9 mouse cellular contexts compared by ENCODE assay signal in the genomic region with DNA sequence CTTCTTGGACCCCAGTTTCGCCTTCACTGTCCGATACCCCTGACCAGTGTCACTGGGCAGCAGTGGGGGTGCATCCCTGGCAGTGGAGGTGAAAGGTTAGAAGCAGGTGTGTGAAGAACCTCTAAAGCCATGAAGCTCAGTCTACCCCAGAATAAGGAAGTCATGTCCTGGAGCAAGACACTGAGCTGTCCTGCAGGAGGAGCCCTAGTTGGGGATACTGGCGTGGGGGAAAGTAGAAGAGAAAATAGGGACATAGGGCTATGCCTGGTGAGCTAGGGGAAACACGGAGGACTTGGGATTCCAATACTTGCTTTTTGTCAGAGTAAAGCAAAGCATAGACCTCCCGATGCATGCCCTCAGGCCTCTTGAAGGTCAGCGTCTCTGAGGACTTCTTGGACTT. TPM values are rescaled to one million over a fixed set of nuclear protein-coding genes. Genes with fewer than 3 reads are reported as not detected.
DNase-seq lines count a peak whose midpoint lies in the region; ATAC-seq and TF ChIP-seq lines count a peak whose summit lies in the region.
"Had no signal": no experiment of that assay in that cellular context is flagged by ENCODE, and none has a peak within 500 bp of the region (broad histone marks: within the 10 kb centered on the region; RNA-seq: fewer than 3 reads in every experiment).

No protein-coding gene starts in this region.

- H3K27me3 ChIP-seq in hindbrain, embryonic 10.5 days (ENCODE audit: insufficient read depth, poor library complexity, severe bottlenecking) = no peaks in the 10 kb centered on the region
- H3K27me3 ChIP-seq in hindbrain, embryonic 11.5 days (ENCODE audit: control insufficient read depth, insufficient read depth, low read length) = no peaks in the 10 kb centered on the region
- H3K27me3 ChIP-seq in G1E (ENCODE audit: insufficient read depth, low read length) = peaks cover 2% of the 10 kb centered on the region; the same call in 1 of the 2 replicates
- H3K27me3 ChIP-seq in forebrain, postnatal 0 days (ENCODE audit: insufficient read depth, low read length) = no peaks in the 10 kb centered on the region

- H3K36me3 ChIP-seq in hindbrain, embryonic 10.5 days = peaks cover 50% of the 10 kb centered on the region
- H3K36me3 ChIP-seq in hindbrain, embryonic 11.5 days (ENCODE audit: control insufficient read depth, insufficient read depth, low read length) = 0 out of 2 replicates have a peak, but pooled peaks cover 4% of the 10 kb centered on the region
- H3K36me3 ChIP-seq in G1E (replicated peaks) (peaks cover 52% of the 10 kb centered on the region), macrophage (ENCODE audit: inconsistent target) (peaks cover 33% of the 10 kb centered on the region)
- H3K36me3 ChIP-seq in forebrain, postnatal 0 days (ENCODE audit: insufficient read depth) = peaks cover 46% of the 10 kb centered on the region

- WGBS in hindbrain, embryonic 10.5 days = 85% methylated on average over 6 of the region's 6 CpGs
- 83% methylated on average over 6 of the region's 6 CpGs for WGBS in hindbrain, embryonic 11.5 days
- WGBS in forebrain, postnatal 0 days = 81% methylated on average over 6 of the region's 6 CpGs
- 78% methylated on average over 5 of the region's 6 CpGs for WGBS in macrophage (ENCODE audit: missing documents)

- H3K4me1 ChIP-seq in hindbrain, embryonic 10.5 days (replicated peaks) = peaks cover 20% of the 10 kb centered on the region
- H3K4me1 ChIP-seq in hindbrain, embryonic 11.5 days (replicated peaks; ENCODE audit: control insufficient read depth, insufficient read depth, low read length) = 0 out of 2 replicates have a peak, but pooled peaks cover 3% of the 10 kb centered on the region
- H3K4me1 ChIP-seq in G1E (ENCODE audit: insufficient read depth, low read depth, low read length) = peaks cover 20% of the 10 kb centered on the region
- no peaks in the 10 kb centered on the region for H3K4me1 ChIP-seq in forebrain, postnatal 0 days (ENCODE audit: insufficient read depth)

- no peaks in the 10 kb centered on the region; the same call in 1 of the 2 replicates for H3K79me2 ChIP-seq in macrophage (ENCODE audit: inconsistent target)

- H3K27ac ChIP-seq in hindbrain, embryonic 10.5 days = no peak overlapping the region
- H3K27ac ChIP-seq in hindbrain, embryonic 11.5 days (ENCODE audit: low read depth, low read length) = no peak overlapping the region
- H3K27ac ChIP-seq in forebrain, postnatal 0 days (ENCODE audit: low read depth, low read length) = no peak overlapping the region
- H3K27ac ChIP-seq in macrophage = no peak overlapping the region

- TF ChIP-seq CTCF in G1E (IDR thresholded peaks at IDR 0.05; ENCODE audit: low read depth, low read length) = no peak
- no peak for TF ChIP-seq CTCF in forebrain, postnatal 0 days (IDR thresholded peaks at IDR 0.05; ENCODE audit: low read depth)

- ATAC-seq in hindbrain, embryonic 11.5 days (ENCODE audit: low FRiP score) = no peak
- ATAC-seq in G1E (ENCODE audit: extremely low read depth, insufficient number of reproducible peaks, low FRiP score, poor library complexity, severe bottlenecking) = 0 out of 2 replicates have a peak, but pooled peaks have one; percentile 36
- no peak for ATAC-seq in forebrain, postnatal 0 days

- no peak overlapping the region for H3K9ac ChIP-seq in hindbrain, embryonic 11.5 days (ENCODE audit: low read depth, low read length)
- H3K9ac ChIP-seq in forebrain, postnatal 0 days = no peak overlapping the region

- peak overlapping the region; percentile 90 for H3K4me3 ChIP-seq in hindbrain, embryonic 10.5 days
- H3K4me3 ChIP-seq in hindbrain, embryonic 11.5 days (ENCODE audit: low read depth, low read length) = no peak overlapping the region; the same call in 1 of the 2 replicates
- peak overlapping the region; percentile 92; the same call in 1 of the 2 replicates for H3K4me3 ChIP-seq in G1E (ENCODE audit: low read depth, low read length)
- no peak overlapping the region for H3K4me3 ChIP-seq in forebrain, postnatal 0 days (ENCODE audit: low read depth, low read length)
- H3K4me3 ChIP-seq in macrophage (ENCODE audit: inconsistent target) = peak overlapping the region; percentile 97

- no peaks in the 10 kb centered on the region for H3K9me3 ChIP-seq in hindbrain, embryonic 10.5 days
- no peaks in the 10 kb centered on the region for H3K9me3 ChIP-seq in hindbrain, embryonic 11.5 days (ENCODE audit: control insufficient read depth, low read length)
- H3K9me3 ChIP-seq in G1E (replicated peaks) = no peaks in the 10 kb centered on the region
- H3K9me3 ChIP-seq in forebrain, postnatal 0 days (ENCODE audit: low read length) = no peaks in the 10 kb centered on the region

- no peak overlapping the region for H3K4me2 ChIP-seq in hindbrain, embryonic 11.5 days (replicated peaks; ENCODE audit: low read depth, low read length)
- H3K4me2 ChIP-seq in forebrain, postnatal 0 days (ENCODE audit: low read depth) = peak overlapping the region; percentile 94; the same call in 1 of the 2 replicates

- no peak for DNase-seq in hindbrain, embryonic 10.5 days (ENCODE audit: low spot score)
- no peak for DNase-seq in hindbrain, embryonic 11.5 days (ENCODE audit: low spot score)
- no peak for DNase-seq in G1E (ENCODE audit: low spot score)
- no peak for DNase-seq in forebrain, postnatal 0 days
- DNase-seq in right cerebral cortex, adult 18-20 months = no peak
- DNase-seq in gastrocnemius, postnatal 25 days = no peak
- DNase-seq in frontal cortex, postnatal 25 days (ENCODE audit: low spot score in 2 of 2) = no peak

RNA-seq across cellular contexts. Expression of a gene that starts 1.1 kb away (rescaled TPM):
- 69.2 and 72.5 TPM in 2 replicates for polyA plus RNA-seq in hindbrain, embryonic 10.5 days (2016; fragmentation: Nextera tagmentation; extraction: Ambion mirVana)
- 76.1 and 82.2 TPM in 2 replicates for polyA plus RNA-seq in hindbrain, embryonic 11.5 days (2014; fragmentation: Nextera tagmentation; extraction: Ambion mirVana)
- total RNA-seq in G1E (2014; fragmentation: Nextera tagmentation) (27.6 and 29.9 TPM in 2 replicates), G1E (2017) (28.8 and 33.7 TPM in 2 replicates)
- polyA plus RNA-seq in G1E (2012) (30.0 and 42.5 TPM in 2 replicates), macrophage (2018) (10.3 to 15.0 TPM (median 15.0 TPM) in 3 replicates)
- total RNA-seq in forebrain, postnatal 0 days (2014; rRNA removed) = 75.0 and 88.4 TPM in 2 replicates
- polyA plus RNA-seq in forebrain, postnatal 0 days (2015; fragmentation: Nextera tagmentation; extraction: Ambion mirVana) = 80.4 and 84.7 TPM in 2 replicates
- 10 to 100 TPM; 12.4 to 50.5 (median 32.1) TPM for total RNA-seq in macrophage (2018; cell fraction: chromatin; rRNA removed)
- total RNA-seq in macrophage (2018; cell fraction: cytosol; rRNA removed) = 10 to 100 TPM; 10.3 to 19.2 (median 14.9) TPM
- 10 to 100 TPM; 13.2 to 44.2 (median 22.9) TPM for total RNA-seq in macrophage (2018; cell fraction: nucleus; rRNA removed)
- 10 to 100 TPM; 14.5 to 15.1 TPM for total RNA-seq in gastrocnemius, postnatal 25 days (2021)

RNA-seq across cellular contexts. Expression of a gene that starts 43.2 kb away (rescaled TPM):
- not detected in 2 replicates for polyA plus RNA-seq in hindbrain, embryonic 10.5 days (2016; fragmentation: Nextera tagmentation; extraction: Ambion mirVana)
- not detected in 2 replicates for polyA plus RNA-seq in hindbrain, embryonic 11.5 days (2014; fragmentation: Nextera tagmentation; extraction: Ambion mirVana)
- total RNA-seq in G1E (2014; fragmentation: Nextera tagmentation) (not detected in 2 replicates), G1E (2017) (0.11 TPM in 1 of 2 replicates, not detected in the other)
- polyA plus RNA-seq in G1E (2012) (not detected in 2 replicates), macrophage (2018) (not detected in 3 replicates)
- total RNA-seq in forebrain, postnatal 0 days (2014; rRNA removed) = not detected in 2 replicates
- polyA plus RNA-seq in forebrain, postnatal 0 days (2015; fragmentation: Nextera tagmentation; extraction: Ambion mirVana) = not detected in 2 replicates
- not detected for total RNA-seq in macrophage (2018; cell fraction: chromatin; rRNA removed)
- total RNA-seq in macrophage (2018; cell fraction: cytosol; rRNA removed) = not detected
- total RNA-seq in macrophage (2018; cell fraction: nucleus; rRNA removed) = not detected
- not detected for total RNA-seq in gastrocnemius, postnatal 25 days (2021)
- total RNA-seq: gastrocnemius, adult 18-20 months had no signal

Comparison
In these comparisons a context has a peak if more than half of its experiments do, and no peak if none do; other contexts are left out.
1. H3K4me3 ChIP-seq: peak in hindbrain, embryonic 10.5 days (single experiment), G1E (single experiment) and macrophage (single experiment); none in hindbrain, embryonic 11.5 days (single experiment) and forebrain, postnatal 0 days (single experiment).